Mouse (Mus musculus): ENCODE results near the gene Igf2bp3.

Gene Igf2bp3

DNA sequence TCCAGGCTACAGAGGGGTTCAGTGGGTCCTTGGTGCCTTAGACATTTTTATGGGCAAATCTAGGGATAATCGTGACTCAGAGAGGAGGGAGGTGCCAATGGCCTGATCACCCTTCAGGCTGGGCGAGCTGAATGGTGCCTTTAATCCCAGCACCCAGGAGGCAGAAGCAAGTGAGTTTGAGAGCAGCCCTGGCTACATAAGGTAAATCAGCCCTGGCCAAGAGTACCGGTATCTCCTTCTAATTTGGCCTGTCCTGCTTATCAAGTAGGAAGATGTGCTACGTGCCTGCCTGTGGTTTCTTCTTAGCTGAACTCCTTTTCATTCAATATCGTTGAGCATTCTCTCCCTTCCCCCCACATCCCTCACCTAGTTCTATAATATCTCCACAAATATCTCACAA is 78.0 kb downstream of the Igf2bp3 start:
- no peak for DNase-seq (ENCODE audit: low spot score in 2 of 2)

DNA sequence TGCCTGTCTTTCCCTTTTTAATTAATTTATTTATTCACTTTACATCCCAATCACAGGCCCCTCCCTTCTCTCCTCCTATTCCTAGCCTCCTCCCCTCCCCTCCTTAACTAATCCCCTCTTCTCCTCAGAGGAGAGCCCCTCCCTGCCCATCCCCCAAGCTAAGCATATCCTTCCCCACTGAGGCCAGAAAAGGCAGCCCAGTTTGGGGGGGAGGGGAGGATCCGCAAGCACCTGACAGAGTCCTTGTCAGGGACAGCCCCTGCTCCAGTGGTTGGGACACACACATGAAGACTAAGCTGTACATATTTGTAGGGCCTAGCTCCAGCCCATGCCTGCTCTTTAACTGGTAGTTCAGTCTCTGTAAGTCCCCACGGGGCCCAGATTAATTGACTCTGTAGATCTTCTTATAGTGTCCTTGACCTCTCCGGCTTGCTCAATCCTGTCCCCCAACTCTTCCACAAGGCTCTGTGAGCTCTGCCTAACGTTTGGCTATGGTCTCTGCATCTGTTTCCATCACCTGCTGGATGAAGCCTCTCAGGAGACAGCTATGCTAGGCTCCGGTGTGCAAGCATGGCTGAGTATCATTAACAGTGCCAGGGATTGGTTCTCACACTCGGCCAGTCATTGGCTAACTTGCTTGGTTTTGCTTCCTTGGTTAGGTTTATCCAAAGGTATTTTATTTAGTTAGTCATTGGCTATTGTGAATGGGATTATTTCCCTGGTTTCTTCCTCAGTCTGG is 82.2 kb downstream of the Igf2bp3 start:
- no peak for DNase-seq (ENCODE audit: low spot score in 2 of 2)

DNA sequence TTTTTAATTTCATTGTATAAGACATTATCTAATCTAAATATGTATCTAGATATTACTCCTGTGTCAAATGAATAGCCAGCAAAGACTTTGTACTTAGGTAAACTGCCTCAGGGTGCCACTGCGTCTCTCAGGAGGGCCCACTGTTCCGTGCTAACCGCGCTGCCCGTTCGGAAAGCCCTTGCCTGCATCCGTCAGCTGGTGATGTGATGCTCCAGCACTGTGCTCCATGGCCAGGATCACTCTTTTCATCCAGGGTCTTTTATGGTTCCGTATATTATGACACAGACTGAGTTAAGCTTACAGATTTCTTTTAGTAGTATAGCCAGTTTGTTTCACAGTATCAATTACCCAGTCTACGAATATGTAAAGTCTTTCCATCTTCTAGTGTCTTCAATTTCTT is 82.9 kb downstream of the Igf2bp3 start:
- DNase-seq (ENCODE audit: low spot score in 2 of 2): no peak

DNA sequence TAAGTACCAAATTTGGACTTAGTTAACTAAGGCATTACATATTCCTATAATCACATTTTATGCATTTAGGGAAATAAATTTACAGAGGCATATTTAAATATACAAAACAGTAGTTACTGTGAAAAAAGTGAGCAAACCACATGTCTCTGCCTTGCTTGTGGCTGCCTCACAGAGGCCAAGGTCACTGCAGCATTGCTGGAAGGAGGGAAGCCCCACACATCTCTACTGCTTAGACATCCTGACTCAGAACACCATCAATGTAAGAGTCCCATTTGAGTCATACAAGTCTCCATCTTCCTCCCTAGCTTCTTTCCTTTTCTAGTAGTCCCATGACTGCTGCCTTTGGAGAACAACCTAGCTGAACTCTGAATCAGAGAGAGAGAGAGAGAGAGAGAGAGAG is 84.4 kb downstream of the Igf2bp3 start:
- no peak for DNase-seq (ENCODE audit: low spot score in 2 of 2)

DNA sequence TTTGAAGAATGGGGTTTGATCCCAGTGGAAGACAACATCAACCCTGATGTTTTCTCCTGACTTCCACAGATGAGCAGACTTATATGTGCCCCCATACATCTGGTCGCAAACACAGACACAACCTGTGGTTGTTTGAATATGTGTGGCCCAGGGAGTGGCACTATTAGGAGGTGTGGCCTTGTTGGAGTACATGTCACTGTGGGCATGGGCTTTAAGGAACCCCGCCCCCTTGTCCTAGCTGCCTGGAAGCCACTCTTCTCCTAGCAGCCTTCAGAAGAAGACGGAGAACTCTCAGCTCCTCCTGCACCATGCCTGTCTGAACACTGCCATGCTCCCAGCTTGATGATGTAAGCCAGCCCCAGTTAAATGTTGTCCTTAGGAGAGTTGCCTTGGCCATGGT is 94.4 kb downstream of the Igf2bp3 start:
- DNase-seq (ENCODE audit: low spot score in 2 of 2): no peak

DNA sequence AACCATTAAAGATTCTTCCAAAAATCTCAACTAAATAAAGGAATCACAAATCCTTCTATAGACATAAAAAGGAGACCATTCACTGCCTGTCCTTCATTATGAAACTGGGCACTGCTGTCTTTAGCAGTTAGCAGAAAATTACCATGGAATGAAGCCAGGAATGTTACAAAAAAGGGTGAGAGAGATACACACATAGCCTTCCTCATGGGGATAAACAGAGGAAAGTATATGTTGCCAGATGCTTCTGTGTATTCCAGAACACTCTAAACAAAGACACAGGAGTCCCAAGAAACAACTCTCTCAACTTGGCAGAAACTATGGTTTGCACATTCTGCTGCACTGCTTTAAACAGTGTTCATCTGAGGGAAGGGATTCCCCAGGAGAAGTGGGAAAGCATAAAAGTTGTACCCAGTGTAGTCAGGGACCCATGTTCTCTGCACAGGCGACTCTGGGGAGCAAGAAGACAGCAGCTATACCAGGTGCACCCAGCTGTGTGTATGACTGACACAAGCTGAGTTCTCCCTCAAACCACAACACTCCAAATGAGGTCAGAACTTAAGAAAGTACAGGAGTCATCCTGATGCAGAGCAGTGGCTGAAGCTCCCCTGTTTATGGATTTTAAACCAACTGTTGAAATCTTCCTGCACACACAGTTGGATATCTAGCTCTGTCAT is 95.2 kb downstream of the Igf2bp3 start:
- DNase-seq (ENCODE audit: low spot score in 2 of 2): no peak

DNA sequence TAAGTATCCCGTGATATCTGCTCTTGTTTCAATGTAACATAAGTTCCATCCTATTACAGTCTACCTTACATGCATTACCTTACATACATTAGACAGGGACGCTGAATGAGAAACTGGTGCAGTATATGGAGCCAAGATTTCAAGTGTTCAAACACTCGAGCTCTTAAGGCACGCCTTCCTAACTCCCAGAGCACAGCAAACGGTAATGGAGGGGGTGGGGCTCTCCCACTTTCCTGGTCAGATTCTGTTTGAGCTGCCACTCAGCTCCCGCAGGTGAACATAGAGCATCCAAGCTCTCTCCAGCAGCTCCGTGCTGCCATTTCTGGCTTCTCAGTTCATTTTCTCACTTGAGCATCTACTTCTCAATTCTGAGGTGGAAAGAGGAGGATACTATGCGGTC is 96.3 kb downstream of the Igf2bp3 start:
- DNase-seq (ENCODE audit: low spot score in 2 of 2): no peak

DNA sequence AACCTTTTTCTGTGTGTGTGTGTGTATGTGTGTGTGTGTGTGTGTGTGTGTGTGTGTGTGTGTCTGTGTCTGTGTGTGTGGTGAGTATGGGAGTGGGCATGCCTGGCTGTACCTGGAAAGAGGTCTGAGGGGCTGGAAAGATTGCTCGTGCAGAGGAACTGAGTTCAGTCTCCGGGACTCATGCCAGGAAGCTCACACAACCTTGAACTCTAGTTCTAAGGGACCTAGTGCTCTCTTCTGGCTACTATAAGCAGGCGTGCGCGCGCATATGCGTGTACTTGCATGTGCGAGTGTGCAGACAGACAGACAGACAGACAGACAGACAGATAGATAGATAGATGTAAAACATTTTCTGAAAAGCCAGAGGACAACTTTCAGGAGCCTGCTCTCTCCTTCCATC is 98.5 kb downstream of the Igf2bp3 start:
- DNase-seq (ENCODE audit: low spot score in 2 of 2): no peak

DNA sequence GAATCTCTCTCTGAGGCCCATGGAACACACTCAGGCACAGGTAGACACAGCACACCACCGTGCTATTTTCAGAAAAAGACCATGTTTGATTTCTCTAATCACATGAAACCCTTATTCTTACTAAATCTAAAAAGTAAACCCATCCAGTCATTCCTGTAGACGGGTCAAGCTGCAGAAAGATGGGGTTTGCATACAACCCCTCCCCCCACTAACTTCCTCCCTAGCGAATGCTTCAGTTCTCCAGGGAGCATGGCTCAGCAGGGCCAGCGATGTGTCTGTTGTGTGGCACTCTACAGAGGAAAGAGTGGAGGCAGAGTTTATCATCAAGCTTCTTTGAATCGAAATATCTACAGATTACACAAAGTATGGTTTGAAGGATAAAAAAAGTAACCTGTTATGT is 99.2 kb downstream of the Igf2bp3 start:
- no peak for DNase-seq (ENCODE audit: low spot score in 2 of 2)

DNA sequence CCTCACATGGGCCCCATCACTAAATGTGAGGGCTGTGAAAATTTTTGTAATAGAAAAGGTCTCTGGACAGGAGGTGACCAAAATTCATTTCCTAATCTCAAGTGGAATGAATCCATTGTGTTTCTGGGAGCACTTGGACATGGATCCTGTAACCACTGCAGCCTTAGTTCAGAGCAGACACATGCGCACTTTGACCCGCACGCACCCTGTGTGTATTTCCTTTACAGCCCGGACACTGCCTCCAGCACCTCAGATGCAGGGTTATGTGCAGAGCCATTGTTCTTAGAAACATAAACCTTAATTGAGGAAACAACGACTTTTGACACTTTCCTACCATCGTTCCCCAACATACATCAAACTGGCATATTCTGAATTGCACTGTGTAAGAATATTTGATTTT is 100.3 kb downstream of the Igf2bp3 start:
- DNase-seq (ENCODE audit: low spot score in 2 of 2): no peak

DNA sequence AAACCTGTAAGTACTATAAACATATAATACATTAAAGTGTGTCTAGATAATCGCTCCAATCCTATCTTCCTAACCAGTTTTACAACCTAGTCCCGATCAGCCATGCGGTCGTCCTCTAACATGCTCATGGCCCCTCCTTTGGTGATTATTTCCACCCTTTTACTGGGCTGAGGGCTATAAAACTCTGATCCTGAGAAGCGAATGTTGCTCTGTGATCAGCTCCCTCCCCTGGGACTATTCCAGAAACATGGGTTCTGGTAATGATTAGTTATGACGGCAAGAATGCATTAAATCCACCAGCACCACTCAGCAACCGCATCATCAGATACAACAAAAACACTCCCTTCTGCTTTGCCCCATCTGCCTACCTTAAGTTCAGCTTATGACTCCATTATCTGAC is 100.9 kb downstream of the Igf2bp3 start:
- no peak for DNase-seq (ENCODE audit: low spot score in 2 of 2)

DNA sequence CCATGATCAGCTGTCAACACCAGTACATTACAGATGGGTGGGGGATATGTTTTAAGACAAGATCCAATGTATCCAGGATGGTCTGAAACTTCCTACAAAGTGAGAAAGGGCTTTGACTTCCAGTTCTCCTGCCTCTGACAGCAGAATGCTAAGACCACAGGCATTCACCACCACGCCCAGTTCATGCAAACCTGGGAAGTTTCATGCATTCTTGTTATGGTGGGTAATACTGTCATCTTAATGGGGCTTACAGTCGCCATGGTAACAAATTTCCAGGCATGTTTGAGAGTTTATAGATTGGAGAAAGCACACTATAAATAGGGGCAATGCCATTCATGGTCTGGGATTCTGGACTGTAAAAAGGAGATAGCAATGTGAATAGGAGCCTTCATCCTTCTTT is 105.6 kb downstream of the Igf2bp3 start:
- no peak for DNase-seq (ENCODE audit: low spot score in 2 of 2)

DNA sequence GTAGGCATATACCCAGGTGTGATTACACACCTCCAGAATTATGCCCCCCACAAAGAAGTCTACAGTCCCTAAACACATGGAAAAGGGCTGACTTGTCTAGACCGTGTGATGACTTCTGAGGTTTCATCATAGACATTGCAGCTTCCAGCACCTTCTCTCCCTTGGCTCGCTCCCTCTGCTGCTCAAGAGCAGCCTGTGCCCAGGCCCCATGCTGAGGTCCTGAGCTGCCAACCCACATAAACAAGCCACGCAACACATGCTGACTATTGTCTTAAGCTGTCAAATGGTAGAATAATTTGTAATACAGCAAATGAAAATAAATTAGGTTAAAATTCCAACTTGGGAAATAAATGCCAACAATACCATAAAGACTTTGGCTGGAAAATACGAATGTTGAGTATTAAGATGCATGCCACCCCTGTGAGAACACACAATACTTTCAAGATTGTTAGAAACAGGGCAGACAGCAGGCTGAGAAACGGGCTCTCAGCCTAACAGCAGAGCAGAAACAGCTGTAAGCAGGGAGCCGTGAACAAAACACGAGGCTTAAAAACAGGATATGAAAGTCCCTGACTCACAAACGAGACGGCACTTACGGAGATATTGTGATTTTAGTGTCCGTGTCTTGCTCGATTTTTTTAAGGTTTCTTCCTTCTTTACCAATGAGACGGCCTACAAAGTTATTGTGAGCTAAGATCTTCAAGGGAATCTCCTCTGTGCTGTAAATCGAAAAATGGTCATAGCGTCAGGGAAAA is 107.8 kb downstream of the Igf2bp3 start:
- DNase-seq (ENCODE audit: low spot score in 2 of 2): no peak

DNA sequence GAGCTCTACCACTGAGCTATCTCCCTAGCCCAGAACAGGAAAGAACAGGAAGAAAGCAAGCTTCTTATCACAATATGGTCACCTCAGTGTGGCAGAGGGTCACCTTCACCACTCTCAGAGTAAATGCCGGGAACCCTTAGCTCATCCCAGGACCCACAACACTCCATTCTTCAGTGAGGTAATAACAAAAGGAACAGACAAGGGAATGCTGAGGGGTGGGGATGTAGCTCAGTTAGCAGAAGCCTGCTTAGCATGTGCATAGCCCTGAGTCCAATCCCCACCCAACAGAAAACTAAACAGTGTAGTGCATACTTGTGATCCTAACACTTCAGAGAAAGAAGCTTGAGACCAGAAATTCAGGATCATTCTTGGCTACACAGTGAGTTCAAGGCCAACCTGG is 115.7 kb downstream of the Igf2bp3 start:
- DNase-seq (ENCODE audit: low spot score in 2 of 2): no peak

DNA sequence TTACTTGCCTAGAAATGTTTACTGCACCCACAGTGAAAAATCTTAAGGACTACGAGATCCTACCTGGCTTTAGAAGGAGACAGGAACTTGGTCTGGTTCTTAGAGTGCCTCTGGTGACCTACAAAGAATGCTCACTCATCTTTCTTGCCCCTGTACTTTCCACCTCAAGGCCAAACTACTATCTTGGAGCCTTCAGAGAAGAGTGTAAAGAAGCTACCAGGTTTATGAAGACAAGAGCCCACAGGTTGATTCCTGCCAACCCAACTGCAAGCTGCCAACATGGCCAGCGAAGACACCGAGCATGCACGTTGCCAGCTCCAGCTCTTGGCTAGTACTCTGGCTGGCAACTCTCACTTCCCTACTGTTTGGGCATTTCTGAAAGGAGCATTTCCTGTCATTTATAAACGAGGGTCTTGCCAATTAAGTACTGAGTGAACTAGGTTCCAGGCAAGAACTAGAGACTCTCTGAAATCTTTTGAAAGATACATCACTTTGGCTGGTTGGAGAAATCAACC is 117.1 kb downstream of the Igf2bp3 start:
- no peak for DNase-seq (ENCODE audit: low spot score in 2 of 2)

DNA sequence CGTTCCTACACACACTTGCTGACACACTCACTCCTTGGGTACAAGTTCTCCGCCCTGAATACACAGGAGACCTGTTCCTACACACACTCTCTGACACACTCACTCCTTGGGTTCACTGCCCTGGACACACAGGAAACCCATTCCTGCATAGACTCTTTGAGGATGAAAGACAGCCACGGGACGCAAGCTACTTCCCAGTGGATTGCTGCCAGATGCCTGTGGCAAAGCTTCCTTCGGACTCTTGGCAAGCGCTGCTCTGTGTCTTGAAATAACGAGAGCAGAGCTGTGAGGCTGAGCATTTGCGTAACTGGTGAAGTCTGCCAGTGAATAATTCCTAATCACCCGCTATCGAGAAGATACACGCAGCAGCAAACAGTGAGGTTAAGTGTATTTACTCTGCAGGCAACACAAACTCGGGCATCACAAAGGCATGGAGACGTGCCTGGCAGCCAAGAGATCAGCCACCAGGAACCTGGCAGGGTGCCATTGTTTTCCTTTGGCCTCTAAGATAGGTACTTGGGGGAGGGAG is 117.8 kb downstream of the Igf2bp3 start:
- DNase-seq (ENCODE audit: low spot score in 2 of 2): peak; percentile 46 to 69

DNA sequence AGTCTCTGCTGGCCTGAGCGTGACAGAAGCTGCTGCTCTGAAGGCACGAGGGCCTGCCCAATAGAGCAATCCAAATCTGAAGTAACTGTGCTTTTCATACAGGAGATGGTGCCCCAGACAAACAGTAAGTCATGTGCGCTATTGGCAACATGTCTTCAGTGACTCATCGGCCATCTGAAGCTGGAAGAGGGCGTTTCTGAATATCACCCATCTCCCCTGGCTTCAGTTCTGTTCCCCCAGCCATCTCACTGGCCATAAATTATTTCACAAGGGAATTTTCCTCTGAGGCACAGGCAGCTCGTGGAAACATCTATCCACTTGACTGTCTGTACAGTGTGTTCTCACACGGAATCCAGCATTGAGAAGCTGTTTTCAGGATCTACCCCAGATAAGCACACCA is 118.3 kb downstream of the Igf2bp3 start:
- no peak for DNase-seq (ENCODE audit: low spot score in 2 of 2)

DNA sequence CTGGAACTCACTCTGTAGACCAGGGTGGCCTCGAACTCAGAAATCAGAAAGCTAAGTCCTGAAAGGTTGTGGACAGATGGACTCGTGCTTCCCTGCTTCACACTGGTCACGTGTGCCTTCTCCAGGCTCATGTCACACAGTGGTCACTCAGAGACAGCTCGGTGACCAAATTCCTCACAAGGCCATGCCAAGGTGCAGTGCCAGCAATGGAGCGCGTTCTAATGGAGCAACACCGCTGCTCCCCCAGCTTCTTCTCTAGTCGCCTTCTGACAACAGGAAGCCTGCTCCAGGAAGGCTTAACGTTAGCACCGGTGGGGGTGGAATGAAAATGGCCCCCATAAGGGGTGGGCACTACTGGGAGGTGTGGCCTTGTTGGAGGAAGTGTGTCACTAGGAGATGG is 119.8 kb downstream of the Igf2bp3 start:
- DNase-seq (ENCODE audit: low spot score in 2 of 2): no peak

DNA sequence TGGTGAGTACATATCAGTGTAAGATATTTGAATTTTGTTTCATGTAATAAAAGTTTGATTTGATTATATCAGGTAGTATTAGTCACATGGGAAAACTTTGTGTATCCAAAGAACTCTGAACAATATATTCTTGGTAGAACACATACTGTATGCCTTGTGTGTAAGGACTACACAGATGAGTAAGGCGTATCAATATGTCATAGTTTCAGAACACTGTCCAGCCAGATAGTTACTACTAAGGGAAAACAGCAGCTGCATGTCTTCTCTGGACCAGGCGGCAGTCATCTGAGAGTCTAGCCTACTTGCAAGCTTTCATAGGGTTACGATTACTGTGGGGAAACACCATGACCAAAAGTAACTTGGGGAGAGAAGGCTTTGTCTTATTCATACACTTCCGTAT is 131.7 kb downstream of the Igf2bp3 start:
- DNase-seq (ENCODE audit: low spot score in 2 of 2): no peak

DNA sequence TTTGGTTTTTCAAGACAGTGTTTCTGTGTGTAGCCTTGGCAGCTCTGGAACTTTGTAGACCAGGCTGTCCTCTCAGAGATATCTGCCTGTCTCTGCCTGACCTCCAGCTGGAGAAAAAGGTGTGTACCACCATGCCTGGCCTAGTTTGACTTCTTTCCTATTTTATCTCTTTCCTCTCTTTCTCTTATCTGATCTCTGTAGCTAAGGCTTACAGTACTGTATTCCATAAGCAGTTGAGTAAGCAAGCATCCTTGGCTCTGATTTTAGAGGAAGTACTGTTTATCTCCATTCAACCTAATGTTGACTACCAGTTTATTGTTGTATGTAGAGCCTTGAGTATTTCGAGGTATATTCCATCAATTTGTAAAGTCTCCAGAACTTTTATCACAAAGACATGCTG is 135.4 kb downstream of the Igf2bp3 start:
- no peak for DNase-seq (ENCODE audit: low spot score in 2 of 2)

DNA sequence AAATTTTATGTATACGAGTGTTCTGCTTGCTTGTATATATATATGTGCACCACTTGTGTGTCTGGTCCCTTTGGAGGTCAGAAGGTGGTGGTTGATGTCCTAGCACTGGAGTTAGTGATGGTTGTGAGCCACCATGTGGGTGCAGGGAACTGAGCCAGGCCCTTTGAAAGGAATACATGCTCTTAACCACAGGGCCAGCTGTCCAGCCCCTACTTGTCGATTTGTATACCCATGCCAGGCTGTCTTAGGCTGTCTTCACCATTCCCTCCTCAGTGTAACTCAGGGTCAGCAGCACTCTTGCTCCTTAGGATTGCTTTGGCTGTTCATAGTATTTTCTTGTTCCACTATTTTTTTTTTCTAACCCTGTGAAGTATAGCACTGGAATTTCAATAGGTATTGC is 136.9 kb downstream of the Igf2bp3 start:
- no peak for DNase-seq (ENCODE audit: low spot score in 2 of 2)

DNA sequence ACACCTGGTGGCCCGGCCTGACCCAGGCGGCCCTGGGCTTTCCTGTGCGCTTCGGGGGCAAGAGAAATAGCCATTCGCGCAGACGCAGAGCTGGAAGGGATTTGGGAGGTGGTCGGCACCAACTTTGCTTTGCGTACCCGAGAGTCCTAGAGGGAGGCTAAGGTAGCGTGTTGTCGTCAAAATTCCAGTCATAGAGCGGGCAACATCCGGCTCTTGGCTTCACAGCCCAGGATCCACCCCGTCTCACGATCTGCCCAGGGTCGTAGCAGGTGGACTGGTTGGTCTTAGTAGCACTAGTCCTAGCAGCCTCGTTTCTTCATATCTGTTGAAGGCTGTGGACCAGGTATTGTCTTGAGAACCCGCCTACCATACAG is 140.7 kb downstream of the Igf2bp3 start:
- DNase-seq (ENCODE audit: low spot score in 2 of 2): no peak
